Mouse (Mus musculus) erythroblast, embryonic 14.5 days (primary cell): Measurements from ENCODE around the gene Lpxn. TPM values are rescaled to one million over a fixed set of nuclear protein-coding genes. Genes with fewer than 3 reads are reported as not detected.

Source experiments
- H3K27me3 ChIP-seq: 2 replicates; pipeline ENCODE4 v1.6.1; 2012; ENCODE audit warnings: inconsistent platforms; ENCODE audit not compliant: control insufficient read depth
- H3K36me3 ChIP-seq: 2 replicates; pipeline ENCODE4 v1.6.1; 2012; ENCODE audit warnings: mild to moderate bottlenecking, inconsistent platforms; ENCODE audit not compliant: control insufficient read depth
- H3K4me1 ChIP-seq: 2 replicates; pipeline ENCODE4 v1.6.1; 2012; ENCODE audit warnings: inconsistent platforms; ENCODE audit not compliant: control insufficient read depth
- H3K4me3 ChIP-seq: replicated peaks from 2 replicates; pipeline ENCODE3; 2012; ENCODE audit warnings: moderate library complexity, mild to moderate bottlenecking, inconsistent platforms
- H3K9me3 ChIP-seq: 2 replicates; pipeline ENCODE4 v1.6.1; 2012; ENCODE audit warnings: low read length, inconsistent platforms, mixed read lengths; ENCODE audit not compliant: control insufficient read depth
- GATA1 ChIP-seq: IDR thresholded peaks from 2 replicates; pipeline ENCODE4 v1.6.1; 2012; ENCODE audit warnings: low read length, inconsistent platforms, mixed read lengths
- TAL1 ChIP-seq: IDR thresholded peaks from 3 replicates; pipeline ENCODE4 v1.6.1; 2012; ENCODE audit warnings: low read length, inconsistent platforms, mixed read lengths
- polyA plus RNA-seq: library from polyadenylated mRNA; stranded (reverse); fragments of >175 nt; gene quantifications from 2 replicates; pipeline ENCODE4 v1.2.3, GENCODE M21; 2012

Lpxn gene
- polyA plus RNA-seq: 0.02 TPM in 1 of 2 replicates, not detected in the other

DNA sequence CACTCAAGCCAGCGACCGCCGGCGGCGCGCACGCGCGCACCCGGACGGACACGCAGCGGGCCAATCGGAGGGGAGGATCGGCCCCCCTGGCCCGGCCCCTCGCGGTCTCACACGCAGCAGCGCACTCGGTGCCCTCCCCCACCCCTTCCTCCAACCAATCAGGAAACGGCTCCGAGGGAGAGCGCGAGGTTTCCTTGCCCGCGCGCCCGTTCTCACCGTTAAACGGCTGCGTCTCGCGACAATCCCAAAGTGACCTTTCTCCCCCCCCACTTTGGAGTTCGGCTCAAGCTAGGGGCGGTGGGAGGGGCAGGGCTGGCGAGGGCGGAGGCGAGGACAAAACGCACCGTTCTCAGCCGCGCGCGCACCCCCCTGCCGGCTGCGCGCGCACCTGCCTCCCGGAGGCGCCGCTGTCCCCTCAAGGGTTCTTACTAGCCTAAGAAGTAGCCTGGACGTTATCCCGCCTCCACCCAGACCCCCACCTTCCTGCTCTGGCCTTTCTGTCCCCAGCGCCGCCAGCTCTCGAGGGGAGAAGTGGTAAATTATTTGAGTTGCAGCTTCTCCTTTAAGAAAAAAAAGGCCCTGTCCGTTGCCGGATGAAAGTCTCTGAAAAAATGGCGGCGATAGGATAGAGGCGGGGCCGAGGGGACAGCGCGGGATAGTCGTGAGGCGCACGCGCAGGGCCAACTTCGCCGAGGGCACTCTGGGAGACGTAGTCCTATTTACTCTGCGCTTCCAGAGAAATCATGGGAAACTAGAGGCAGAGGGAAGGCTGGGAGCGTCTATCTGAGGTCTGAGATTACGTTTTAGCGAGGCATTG lies at the start of gene Lpxn, which contains the start of gene Zfp91:
Lpxn (plus strand) TSS at position 683 of the 817 bp plus-strand sequence.
Zfp91 (minus strand) TSS at position 616 of the 817 bp plus-strand sequence.
- TF ChIP-seq TAL1 (no peak), GATA1 (no peak; the same call in 1 of the 2 replicates)
- Histone ChIP-seq H3K4me3 (peak within 1 kb of the TSS; percentile 96), H3K4me1 (peaks cover 35% of the 10 kb centered on the region), H3K36me3 (peaks cover 18% of the 10 kb centered on the region), H3K27me3 (no peaks in the 10 kb centered on the region), H3K9me3 (no peaks in the 10 kb centered on the region)

DNA sequence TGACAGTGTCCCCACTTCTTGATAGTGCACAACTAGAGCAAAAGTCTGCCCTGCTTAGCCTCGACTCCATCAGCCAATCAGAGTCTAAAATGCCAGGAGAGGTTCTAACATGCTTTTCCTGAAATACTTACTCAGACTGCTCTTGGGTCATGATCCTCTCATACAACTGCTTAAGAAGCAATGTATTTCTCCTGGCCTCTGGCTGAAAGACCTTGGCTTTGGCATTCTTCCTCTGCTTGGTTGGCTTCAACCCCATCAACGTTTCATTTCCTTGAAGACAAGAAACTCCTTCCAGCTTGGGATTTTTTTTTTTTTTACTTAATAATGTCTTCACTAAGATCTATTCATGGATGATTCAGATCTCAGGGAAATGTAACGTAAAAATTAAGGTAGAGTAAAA lies 39.7 kb upstream of the Lpxn start:
- TF ChIP-seq GATA1 (no peak), TAL1 (no peak)
- H3K36me3 ChIP-seq: no peaks in the 10 kb centered on the region
- no peak overlapping the region for H3K4me3 ChIP-seq
- no peaks in the 10 kb centered on the region for H3K4me1 ChIP-seq
- H3K27me3 ChIP-seq: no peaks in the 10 kb centered on the region
- no peaks in the 10 kb centered on the region for H3K9me3 ChIP-seq

DNA sequence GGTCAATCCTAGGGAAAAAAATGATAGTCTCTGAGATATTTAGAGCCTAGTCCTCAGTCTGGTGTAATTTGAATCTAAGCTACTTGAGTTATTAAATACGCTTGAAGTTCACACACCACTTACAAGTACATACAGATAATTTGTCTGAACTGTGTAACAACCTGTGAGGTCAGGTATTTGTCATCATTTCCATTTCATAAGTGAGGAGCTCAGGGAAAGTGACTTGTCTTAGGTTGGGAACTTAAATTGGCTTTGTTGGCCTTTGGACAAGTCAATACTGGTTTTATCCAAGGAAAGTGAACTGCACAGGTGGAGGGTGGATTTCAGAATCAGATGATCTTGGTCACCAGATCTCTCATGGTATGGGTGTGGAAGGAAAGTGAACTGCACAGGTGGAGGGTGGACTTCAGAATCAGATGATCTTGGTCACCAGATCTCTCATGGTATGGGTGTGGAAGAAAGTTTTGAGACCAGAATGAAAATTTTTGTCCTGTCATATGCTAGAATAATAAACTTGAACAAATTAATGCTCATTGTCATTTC lies 37.0 kb upstream of the Lpxn start:
- Histone ChIP-seq H3K27me3 (no peaks in the 10 kb centered on the region), H3K4me1 (no peaks in the 10 kb centered on the region), H3K36me3 (peaks cover 18% of the 10 kb centered on the region), H3K4me3 (no peak overlapping the region), H3K9me3 (no peaks in the 10 kb centered on the region)
- no peak for TF ChIP-seq TAL1
- TF ChIP-seq GATA1: no peak

DNA sequence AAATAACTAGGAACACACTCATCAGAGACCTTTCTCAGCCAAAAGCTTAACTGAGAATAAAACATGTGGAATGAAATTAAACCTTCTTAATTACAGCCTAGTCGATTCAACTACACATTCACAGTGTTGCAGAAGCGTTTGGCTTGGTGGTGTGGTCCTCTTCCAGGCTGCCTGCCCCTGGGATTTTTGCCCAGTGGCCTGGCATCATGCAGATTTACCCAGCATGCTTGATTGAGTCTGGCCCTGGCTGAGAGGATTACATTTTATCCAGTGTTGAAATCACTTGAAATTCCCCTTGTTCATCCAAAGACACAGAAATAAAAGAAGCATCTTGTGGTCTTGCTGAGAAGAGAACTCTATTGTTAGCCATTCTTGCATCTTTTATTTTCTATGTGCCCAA lies 36.3 kb upstream of the Lpxn start:
- Histone ChIP-seq H3K9me3 (no peaks in the 10 kb centered on the region), H3K27me3 (no peaks in the 10 kb centered on the region), H3K36me3 (peaks cover 24% of the 10 kb centered on the region), H3K4me3 (no peak overlapping the region), H3K4me1 (no peaks in the 10 kb centered on the region)
- TF ChIP-seq TAL1: no peak
- TF ChIP-seq GATA1: no peak

DNA sequence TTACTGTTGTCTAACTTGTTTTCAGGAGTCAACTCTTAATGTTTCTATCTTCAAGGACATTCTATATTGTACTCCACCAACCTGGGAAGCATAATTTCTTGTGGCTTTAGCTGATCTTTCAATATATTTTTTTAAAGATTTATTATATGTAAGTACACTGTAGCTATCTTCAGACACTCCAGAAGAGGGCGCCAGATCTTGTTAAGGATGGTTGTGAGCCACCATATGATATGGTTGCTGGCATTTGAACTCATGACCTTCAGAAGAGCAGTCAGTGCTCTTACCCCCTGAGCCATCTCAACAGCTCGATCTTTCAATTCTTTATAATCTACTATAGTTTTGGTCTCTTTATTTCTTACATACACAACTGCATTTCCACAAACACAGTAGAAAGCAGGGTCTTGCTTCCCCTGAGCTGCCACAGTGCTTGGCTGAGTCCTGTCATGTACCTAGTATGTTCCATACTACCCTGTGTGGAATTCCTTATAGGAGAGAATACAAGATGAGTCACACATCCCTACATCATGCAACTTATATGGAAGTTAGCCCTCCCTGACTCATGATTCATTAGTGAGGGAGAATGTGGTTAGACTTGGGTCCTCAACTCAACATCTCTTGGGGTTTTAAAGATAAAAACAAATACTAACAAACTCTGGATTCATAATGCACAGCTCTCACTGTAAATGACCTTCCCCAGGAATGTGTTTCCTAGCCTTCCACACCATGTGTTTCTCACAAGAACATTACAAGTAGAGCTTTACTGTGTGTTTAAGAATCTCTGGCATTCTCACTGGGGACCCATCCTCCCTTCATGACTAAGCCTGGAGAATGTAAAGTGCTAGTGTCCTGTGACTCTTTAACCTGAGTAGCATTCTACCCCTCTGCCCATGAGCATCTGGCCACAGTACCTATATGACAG lies 33.5 kb upstream of the Lpxn start:
- Histone ChIP-seq H3K27me3 (no peaks in the 10 kb centered on the region), H3K36me3 (peaks cover 49% of the 10 kb centered on the region), H3K4me3 (no peak overlapping the region), H3K9me3 (no peaks in the 10 kb centered on the region), H3K4me1 (no peaks in the 10 kb centered on the region)
- TF ChIP-seq GATA1 (no peak), TAL1 (no peak)

DNA sequence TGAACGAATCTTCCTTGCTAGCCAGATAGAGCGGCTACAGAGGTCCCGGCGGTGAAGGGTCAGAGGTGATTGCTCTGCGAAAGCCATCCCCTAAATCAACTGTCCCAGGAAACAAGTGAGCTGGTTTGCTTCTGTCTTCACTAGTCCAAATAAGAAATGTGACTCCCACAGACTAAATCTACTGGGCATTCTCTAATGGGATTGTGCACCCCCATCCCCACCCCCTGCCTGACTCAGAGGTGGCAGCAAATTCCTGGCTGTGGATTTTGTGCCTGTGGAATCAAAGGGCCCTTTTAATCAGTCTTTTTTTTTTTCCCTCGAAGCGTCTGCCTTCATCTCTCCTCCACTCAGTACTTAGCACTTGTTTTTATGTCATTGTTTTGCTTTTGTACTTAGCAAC lies 30.7 kb upstream of the Lpxn start, which contains the start of gene Cntf:
Cntf (minus strand) TSS at position 325 of the 400 bp plus-strand sequence.
- Histone ChIP-seq H3K27me3 (no peaks in the 10 kb centered on the region), H3K4me1 (no peaks in the 10 kb centered on the region), H3K4me3 (no peak within 1 kb of the TSS), H3K9me3 (no peaks in the 10 kb centered on the region), H3K36me3 (peaks cover 76% of the 10 kb centered on the region)
- TF ChIP-seq TAL1: no peak
- no peak for TF ChIP-seq GATA1

DNA sequence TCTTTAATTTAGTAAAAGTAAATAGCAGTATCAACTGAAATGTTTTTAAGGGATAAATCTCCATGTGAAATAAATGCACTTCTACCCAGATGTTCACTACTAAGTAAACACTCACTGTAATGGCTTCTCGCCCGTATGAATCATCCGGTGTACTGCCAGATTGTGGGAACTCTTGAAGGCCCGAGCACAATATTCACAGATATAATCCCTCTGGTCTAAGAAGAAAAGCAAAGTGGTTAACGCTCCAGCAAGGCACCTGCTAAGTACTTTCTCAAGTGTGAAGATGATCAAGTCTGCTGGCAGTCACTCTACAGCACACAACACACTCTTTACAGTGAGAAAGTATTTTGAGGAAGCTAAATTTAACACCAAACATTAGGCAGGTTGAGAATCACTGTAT lies 25.1 kb upstream of the Lpxn start:
- no peaks in the 10 kb centered on the region for H3K4me1 ChIP-seq
- H3K27me3 ChIP-seq: no peaks in the 10 kb centered on the region
- no peaks in the 10 kb centered on the region for H3K9me3 ChIP-seq
- no peak overlapping the region for H3K4me3 ChIP-seq
- TF ChIP-seq GATA1: no peak
- no peak for TF ChIP-seq TAL1
- H3K36me3 ChIP-seq: peaks cover 97% of the 10 kb centered on the region

DNA sequence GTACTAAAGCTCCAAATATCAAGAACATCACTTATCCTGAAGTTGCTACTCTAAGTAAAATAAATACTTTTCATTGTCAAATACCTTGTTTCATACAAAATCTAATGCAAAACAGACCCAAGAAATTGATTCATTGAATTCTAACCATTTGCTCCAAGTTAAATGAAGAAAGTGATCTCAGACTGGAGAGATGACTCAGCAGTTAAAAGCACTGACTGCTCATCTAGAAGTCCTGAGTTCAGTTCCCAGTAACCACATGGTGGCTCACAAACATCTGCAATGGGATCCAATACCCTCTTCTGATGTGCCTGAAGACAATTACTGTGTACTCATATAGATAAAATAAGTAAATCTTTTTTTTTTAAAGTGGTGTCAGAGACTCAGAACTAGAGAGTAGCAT lies 15.6 kb upstream of the Lpxn start:
- Histone ChIP-seq H3K27me3 (no peaks in the 10 kb centered on the region), H3K4me1 (no peaks in the 10 kb centered on the region; the same call in 1 of the 2 replicates), H3K4me3 (no peak overlapping the region), H3K9me3 (no peaks in the 10 kb centered on the region), H3K36me3 (peaks cover 59% of the 10 kb centered on the region)
- TF ChIP-seq TAL1 (no peak), GATA1 (no peak)

DNA sequence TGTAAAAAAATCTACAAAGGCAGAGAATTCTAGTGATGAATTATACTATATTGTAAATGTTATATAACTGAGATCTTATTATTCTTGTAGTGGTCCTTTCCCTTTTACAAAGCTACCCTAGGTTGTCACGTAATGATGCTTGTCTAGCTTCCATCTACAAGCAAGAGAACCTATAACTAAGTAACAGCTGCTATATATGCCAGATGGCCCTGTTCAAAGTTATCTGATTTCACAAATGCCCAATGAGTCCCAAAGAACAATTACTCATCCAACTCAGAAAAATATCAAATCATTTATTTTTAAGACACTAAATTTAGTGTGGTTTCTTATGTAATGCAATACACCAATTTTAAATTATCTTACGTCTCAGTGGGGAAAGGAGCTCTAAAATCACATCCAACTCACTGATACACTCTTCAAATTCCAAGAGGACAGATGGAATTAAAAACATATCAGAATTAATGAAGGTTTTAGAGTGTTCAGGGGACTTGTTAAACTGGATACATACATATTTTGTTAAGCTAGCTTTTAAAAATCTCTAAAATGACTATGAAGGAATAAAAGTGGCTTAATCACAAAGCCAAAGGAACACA lies 9.1 kb upstream of the Lpxn start:
- Histone ChIP-seq H3K27me3 (no peaks in the 10 kb centered on the region), H3K9me3 (no peaks in the 10 kb centered on the region), H3K36me3 (peaks cover 60% of the 10 kb centered on the region), H3K4me1 (peaks cover 8% of the 10 kb centered on the region), H3K4me3 (no peak overlapping the region)
- TF ChIP-seq TAL1: no peak
